Mouse (Mus musculus) heart, embryonic 10.5 days (tissue): ENCODE measurements around the gene Tha1. TPM values are rescaled to one million over a fixed set of nuclear protein-coding genes. Genes with fewer than 3 reads are reported as not detected.

Experiments used
- DNase-seq: peaks from one replicate; pipeline ENCODE4 v3.0.0-alpha.2; 2017; ENCODE audit warnings: low spot score
- H3K27ac ChIP-seq: fragments of 300-500 bp; sonication (generic); 2 replicates; pipeline ENCODE4 v1.5.1; 2016; ENCODE audit warnings: mild to moderate bottlenecking
- H3K27me3 ChIP-seq: fragments of 300-500 bp; sonication (generic); 2 replicates; pipeline ENCODE4 v1.6.1; 2016; ENCODE audit warnings: mild to moderate bottlenecking; ENCODE audit not compliant: poor library complexity, insufficient read depth, severe bottlenecking
- H3K36me3 ChIP-seq: fragments of 300-500 bp; sonication (generic); 2 replicates; pipeline ENCODE4 v1.6.1; 2016; ENCODE audit warnings: mild to moderate bottlenecking, moderate library complexity
- H3K4me1 ChIP-seq: fragments of 300-500 bp; sonication (generic); 2 replicates; pipeline ENCODE4 v1.6.1; 2016; ENCODE audit warnings: mild to moderate bottlenecking
- H3K4me3 ChIP-seq: fragments of 300-500 bp; sonication (generic); 2 replicates; pipeline ENCODE4 v1.5.1; 2016; ENCODE audit warnings: mild to moderate bottlenecking, moderate library complexity
- H3K9me3 ChIP-seq: fragments of 300-500 bp; sonication (generic); 2 replicates; pipeline ENCODE4 v1.6.1; 2016; ENCODE audit warnings: mild to moderate bottlenecking, moderate library complexity
- WGBS: fragments of 180-500 bp; shearing (Covaris S2); methylation state at CpG from one replicate; pipeline ENCODE4 v1.1.7; 2016; 5-methylcytosine and 5-hydroxymethylcytosine counted together
- polyA plus RNA-seq: library from polyadenylated mRNA; unstranded; fragments of >200 nt; fragmentation: Nextera tagmentation; extraction: Ambion mirVana; gene quantifications from 2 replicates; pipeline ENCODE4 v1.2.1, GENCODE M21; 2016

Tha1 gene
- polyA plus RNA-seq, 1 experiment from 2014 or later = 4.0 TPM

DNA sequence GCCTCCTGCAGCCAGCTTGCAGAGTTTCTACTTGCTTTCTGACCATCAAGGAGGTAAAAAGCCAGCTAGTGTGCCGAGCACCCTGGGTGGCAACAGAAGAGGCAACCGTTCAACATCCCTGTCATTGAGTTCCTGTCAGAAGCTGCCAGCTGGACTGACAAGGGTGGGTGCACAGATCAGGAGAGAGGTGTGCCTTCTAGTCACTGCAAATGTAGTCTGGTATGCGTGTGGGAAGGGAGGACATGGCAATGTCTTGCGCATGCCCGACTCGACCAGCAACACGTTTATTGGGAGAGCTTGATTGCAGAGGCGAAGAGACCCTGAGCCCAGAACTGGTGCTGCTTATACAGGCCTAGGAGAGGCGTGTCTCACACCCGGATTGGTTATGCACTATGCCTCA lies 15.8 kb downstream of the Tha1 start:
- H3K4me3 ChIP-seq = no peak overlapping the region
- no peak overlapping the region for H3K27ac ChIP-seq
- peaks cover 45% of the 10 kb centered on the region for H3K27me3 ChIP-seq
- 96% methylated on average over 10 of the region's 10 CpGs for WGBS
- H3K36me3 ChIP-seq = peaks cover 55% of the 10 kb centered on the region
- DNase-seq = no peak
- no peaks in the 10 kb centered on the region for H3K9me3 ChIP-seq
- peaks cover 17% of the 10 kb centered on the region for H3K4me1 ChIP-seq

DNA sequence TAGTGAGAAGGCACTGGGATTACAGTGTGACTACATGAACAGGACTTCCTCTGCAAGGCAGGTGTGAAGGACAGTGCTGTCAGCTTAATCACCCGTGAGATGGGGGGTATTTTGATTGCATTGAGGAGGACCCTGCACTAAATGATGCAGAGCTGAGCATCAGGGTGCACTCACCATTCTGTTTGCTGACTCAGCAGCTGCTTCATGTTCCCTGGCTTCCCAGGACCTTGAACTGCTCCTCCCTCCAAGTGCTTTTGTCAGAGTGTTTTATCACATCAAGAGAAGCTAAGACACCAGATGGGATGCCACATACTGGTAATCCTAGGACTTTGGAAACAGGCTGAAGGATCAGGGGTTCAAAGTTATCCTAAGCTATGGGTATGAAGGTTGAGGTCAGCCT lies 17.3 kb downstream of the Tha1 start:
- H3K36me3 ChIP-seq = peaks cover 67% of the 10 kb centered on the region
- H3K4me1 ChIP-seq = peaks cover 13% of the 10 kb centered on the region
- 86% methylated on average over 1 of the region's 1 CpGs for WGBS

DNA sequence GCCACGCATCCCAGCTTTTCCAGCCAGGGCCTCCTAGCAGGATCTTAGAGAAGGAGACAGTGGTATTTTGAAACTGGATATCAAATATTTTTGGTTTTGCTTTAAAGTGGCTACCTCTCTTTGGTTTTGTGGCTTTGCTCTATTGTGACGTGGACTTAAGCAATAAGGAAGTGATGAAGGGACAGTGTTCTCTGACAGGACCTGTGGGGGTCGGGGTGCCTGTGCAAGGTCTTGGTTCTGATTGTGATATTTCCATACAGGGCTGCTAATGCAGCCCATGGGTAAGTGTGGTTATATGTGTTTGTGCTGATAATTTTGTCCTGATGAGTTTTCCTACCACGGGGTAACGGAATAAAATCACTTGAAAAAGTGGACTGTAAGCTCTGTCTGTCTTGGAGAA lies 17.9 kb downstream of the Tha1 start:
- H3K27ac ChIP-seq = no peak overlapping the region
- H3K36me3 ChIP-seq = peaks cover 69% of the 10 kb centered on the region
- DNase-seq = no peak
- H3K9me3 ChIP-seq = no peaks in the 10 kb centered on the region
- WGBS = 95% methylated on average over 5 of the region's 5 CpGs
- peaks cover 24% of the 10 kb centered on the region for H3K27me3 ChIP-seq
- H3K4me3 ChIP-seq = no peak overlapping the region
- peaks cover 9% of the 10 kb centered on the region for H3K4me1 ChIP-seq

More for the DNA sequence above, 17.3 kb downstream of the Tha1 start:
- Histone ChIP-seq H3K4me3 (no peak overlapping the region), H3K27ac (no peak overlapping the region), H3K9me3 (no peaks in the 10 kb centered on the region), H3K27me3 (peaks cover 30% of the 10 kb centered on the region)
- DNase-seq = no peak

DNA sequence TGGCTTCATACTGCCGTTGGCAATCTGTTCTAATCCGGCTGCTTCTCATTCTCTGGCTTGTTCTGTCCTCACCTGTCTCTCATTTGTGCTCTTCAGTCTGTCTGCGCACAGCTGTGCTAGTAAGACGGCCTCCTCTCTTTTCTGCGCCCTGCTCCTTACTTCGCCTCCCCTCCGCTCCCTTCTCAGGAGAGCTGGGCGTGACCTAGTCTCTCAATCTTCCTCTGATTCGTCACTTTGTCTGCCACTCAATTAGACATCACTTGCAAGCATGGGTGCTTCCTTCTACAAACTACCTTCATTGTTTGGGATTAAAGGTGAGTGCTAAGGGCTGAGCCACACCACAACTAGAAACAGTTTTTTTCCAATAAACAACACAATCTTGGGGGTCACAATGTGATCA lies 19.0 kb downstream of the Tha1 start:
- peaks cover 69% of the 10 kb centered on the region for H3K36me3 ChIP-seq
- no peak overlapping the region for H3K4me3 ChIP-seq
- 91% methylated on average over 9 of the region's 9 CpGs for WGBS
- no peaks in the 10 kb centered on the region for H3K9me3 ChIP-seq
- H3K4me1 ChIP-seq = peaks cover 17% of the 10 kb centered on the region
- peaks cover 13% of the 10 kb centered on the region for H3K27me3 ChIP-seq
- DNase-seq = no peak
- no peak overlapping the region for H3K27ac ChIP-seq

DNA sequence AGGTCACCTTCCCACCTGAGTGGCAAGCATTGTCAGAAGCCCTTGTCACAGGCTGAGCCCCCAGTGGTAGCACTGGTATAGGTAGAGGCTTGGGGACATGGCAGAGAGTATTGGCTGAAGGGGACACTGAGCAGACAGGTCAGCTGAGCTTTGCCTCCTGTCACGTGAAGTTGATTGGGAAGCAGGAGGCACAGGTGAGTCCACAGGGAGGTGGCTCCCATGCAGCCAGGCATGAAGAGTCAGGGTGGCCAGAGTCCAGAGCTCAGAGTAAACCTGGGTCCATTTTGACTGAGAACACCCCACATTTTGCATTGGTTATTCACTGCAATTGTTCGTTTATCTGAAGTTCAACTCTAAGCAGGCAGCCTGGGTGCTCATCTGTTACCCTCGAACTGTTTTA lies 20.4 kb downstream of the Tha1 start:
- H3K27me3 ChIP-seq = no peaks in the 10 kb centered on the region
- H3K27ac ChIP-seq = no peak overlapping the region
- no peak overlapping the region for H3K4me3 ChIP-seq
- H3K9me3 ChIP-seq = no peaks in the 10 kb centered on the region
- no peak for DNase-seq
- 89% methylated on average over 3 of the region's 3 CpGs for WGBS
- H3K36me3 ChIP-seq = peaks cover 63% of the 10 kb centered on the region
- H3K4me1 ChIP-seq = peaks cover 24% of the 10 kb centered on the region

DNA sequence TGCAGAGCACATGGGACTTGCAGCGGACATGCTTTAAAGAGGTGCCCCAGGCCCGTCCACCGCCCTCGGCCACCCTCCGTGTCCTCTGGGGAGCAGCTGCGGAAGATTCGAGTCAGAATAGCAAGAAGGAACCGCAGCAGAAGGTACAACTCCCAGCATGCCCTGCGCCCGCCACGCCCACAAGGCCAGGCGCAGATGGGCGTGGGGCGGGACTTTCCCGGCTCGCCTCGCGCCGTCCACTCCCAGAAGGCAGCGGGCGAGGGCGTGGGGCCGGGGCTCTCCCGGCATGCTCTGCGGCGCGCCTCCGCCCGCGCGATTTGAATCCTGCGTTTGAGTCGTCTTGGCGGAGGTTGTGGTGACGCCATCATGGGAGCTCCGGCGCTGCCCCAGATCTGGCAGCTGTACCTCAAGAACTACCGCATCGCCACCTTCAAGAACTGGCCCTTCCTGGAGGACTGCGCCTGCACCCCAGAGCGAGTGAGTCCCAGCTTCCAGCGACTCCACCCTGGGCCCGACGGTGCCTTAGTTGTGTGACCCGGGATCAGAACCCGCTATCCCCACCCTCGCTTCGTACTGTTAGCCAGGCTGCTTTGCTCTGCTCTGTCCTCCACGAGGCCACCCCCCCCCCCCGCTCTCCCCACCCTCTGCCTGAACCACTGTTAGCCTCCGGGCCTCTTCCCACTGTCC lies 24.2 kb downstream of the Tha1 start, which contains the start of gene Birc5:
Birc5 (plus strand) TSS at position 267 of the 687 bp plus-strand sequence.
- Histone ChIP-seq H3K9me3 (no peaks in the 10 kb centered on the region), H3K27me3 (no peaks in the 10 kb centered on the region), H3K27ac (peak within 1 kb of the TSS; percentile 96), H3K4me3 (peak within 1 kb of the TSS; percentile 79), H3K36me3 (peaks cover 30% of the 10 kb centered on the region), H3K4me1 (peaks cover 31% of the 10 kb centered on the region)
- under 1% methylated on average over 51 of the region's 51 CpGs for WGBS
- peak; percentile 98 for DNase-seq

DNA sequence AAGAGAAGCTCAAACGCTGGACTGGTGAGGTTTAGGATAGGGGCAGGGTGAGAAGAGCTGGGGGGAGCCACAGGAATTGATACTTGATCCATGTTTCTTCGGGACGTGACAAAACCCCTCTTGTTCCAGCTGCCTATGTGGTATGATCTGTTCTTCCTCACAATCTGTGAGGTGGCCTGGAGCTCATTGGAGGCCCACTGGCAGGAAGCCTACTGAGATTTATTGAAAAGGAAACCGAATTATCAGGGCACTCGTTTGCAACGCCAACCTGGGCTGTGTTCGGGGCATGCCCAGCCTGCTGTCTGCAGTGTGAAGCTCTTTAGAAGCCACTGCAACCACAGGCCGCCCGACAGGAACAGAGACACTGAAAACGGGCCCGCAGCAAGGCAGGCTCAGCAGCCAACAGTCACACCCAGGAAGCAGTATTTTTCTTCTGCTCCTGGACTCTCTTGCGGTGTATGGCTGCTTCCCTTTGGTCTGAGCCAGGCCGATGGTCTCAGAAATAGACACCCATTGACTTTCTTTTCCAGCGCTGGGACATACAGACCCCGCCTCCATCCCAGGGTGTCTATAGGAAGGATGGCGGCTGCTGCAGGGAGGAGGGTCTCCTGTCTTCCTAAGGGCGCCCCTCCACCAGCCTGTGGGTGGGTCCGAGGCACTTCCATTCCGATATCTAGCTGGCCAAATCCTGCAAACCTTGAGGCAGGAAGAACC lies 24.9 kb downstream of the Tha1 start:
- DNase-seq = no peak
- 11% methylated on average over 19 of the region's 19 CpGs for WGBS

DNA sequence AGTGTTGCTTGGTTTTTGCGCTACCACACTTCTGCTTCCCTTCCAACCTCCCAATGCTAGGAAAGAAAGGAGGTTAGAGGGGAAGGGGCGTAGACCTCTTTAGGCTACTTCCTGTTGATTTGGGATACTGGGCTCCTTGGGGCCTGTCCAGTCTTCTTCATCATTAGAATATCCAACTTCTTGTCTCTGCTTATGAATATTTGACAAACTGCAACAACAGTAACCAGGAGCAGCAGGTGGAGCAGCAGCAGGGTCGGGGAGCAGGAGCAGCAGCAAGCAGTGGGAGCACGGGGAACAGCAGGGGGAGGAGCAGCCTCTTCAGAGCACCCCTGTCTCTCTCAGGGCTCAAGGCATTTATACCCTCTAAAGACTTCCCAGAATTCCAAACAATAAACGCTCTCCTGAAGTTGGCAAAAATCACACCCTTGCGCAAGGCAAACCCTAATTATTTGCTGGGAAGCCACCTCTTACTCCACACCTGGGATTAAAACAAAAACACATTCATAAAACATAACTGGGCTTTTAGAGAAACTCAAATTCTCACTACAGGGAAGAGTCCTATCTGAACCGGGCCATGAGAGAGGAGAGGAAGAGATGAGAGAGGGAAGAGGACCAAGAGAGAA lies 25.6 kb downstream of the Tha1 start:
- Histone ChIP-seq H3K4me3 (peak overlapping the region; percentile 79), H3K4me1 (peaks cover 31% of the 10 kb centered on the region), H3K36me3 (peaks cover 16% of the 10 kb centered on the region), H3K27me3 (no peaks in the 10 kb centered on the region), H3K27ac (peak overlapping the region; percentile 96), H3K9me3 (no peaks in the 10 kb centered on the region)
- WGBS = 86% methylated on average over 7 of the region's 7 CpGs
- DNase-seq = no peak

More for the DNA sequence above, 24.9 kb downstream of the Tha1 start:
- peak overlapping the region; percentile 96 for H3K27ac ChIP-seq
- H3K4me3 ChIP-seq = peak overlapping the region; percentile 79
- H3K36me3 ChIP-seq = peaks cover 23% of the 10 kb centered on the region
- no peaks in the 10 kb centered on the region for H3K9me3 ChIP-seq
- H3K4me1 ChIP-seq = peaks cover 31% of the 10 kb centered on the region
- H3K27me3 ChIP-seq = no peaks in the 10 kb centered on the region

DNA sequence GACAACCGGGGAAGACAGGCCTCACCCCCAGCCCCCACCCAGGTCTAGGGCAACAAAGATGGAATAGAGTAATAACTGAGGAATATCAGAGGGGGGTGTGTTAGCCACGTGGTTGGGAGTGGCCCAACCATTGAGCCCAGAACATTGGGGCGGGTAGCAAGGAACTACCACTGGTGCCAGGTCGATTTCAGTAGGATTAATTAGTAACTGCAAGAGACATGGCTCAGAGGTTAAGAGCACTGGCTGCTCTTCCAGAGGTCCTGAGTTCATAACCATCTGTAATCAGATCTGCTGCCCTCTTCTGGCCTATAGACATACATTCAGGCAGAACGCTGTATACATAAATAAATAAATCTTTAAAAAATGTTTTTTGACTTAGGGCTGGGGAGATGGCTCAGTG lies 26.6 kb downstream of the Tha1 start:
- no peak for DNase-seq
- Histone ChIP-seq H3K36me3 (peaks cover 5% of the 10 kb centered on the region), H3K4me1 (peaks cover 31% of the 10 kb centered on the region), H3K27ac (no peak overlapping the region), H3K27me3 (no peaks in the 10 kb centered on the region), H3K4me3 (no peak overlapping the region), H3K9me3 (no peaks in the 10 kb centered on the region)
- WGBS = 62% methylated on average over 5 of the region's 5 CpGs

DNA sequence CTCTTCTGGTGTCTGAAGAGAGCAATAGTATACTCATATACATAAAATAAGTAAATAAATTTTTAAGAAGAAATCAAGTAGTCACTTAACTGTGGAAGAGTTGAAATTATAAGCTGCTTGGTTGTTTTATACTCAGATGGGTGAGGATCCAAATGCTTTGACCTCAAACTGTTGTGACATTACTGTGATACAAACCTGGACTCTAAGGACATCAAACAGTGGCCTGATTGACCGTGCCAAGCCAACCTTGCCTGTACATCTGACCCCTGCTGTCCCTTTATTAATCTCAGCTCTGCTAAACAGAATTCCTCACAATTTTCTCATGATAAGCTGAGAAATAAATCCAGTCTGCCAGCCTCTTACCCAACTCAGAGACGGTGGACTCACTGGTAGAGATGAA lies 27.6 kb downstream of the Tha1 start:
- H3K27ac ChIP-seq = no peak overlapping the region
- H3K27me3 ChIP-seq = no peaks in the 10 kb centered on the region
- no peak overlapping the region for H3K4me3 ChIP-seq
- H3K36me3 ChIP-seq = no peaks in the 10 kb centered on the region
- no peak for DNase-seq
- peaks cover 37% of the 10 kb centered on the region for H3K4me1 ChIP-seq
- H3K9me3 ChIP-seq = no peaks in the 10 kb centered on the region
- WGBS = 87% methylated on average over 2 of the region's 2 CpGs

DNA sequence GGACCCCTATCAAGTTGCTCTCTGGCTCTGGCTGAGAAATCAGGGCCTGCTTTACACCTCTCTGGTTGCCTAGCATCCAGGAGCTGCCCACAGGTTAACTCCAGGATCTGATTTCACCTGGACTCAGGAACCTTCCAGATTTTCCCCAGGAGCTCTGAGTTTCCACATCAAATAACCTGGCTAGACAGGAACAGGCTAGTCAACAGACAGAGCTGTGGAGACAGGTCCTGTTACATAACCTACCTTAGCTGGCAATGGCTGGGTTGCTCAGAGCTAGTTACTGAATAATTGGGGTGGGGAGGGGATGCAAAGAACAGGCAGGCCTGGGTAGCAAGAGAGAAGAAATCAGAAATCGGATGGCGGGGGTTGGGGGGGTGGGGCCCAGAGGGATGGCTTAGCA lies 28.3 kb downstream of the Tha1 start:
- no peak for DNase-seq
- H3K4me3 ChIP-seq = no peak overlapping the region
- H3K36me3 ChIP-seq = no peaks in the 10 kb centered on the region
- H3K9me3 ChIP-seq = no peaks in the 10 kb centered on the region
- peaks cover 33% of the 10 kb centered on the region for H3K4me1 ChIP-seq
- no peaks in the 10 kb centered on the region for H3K27me3 ChIP-seq
- 45% methylated on average over 2 of the region's 2 CpGs for WGBS
- H3K27ac ChIP-seq = peak overlapping the region; percentile 30; the same call in 1 of the 2 replicates

DNA sequence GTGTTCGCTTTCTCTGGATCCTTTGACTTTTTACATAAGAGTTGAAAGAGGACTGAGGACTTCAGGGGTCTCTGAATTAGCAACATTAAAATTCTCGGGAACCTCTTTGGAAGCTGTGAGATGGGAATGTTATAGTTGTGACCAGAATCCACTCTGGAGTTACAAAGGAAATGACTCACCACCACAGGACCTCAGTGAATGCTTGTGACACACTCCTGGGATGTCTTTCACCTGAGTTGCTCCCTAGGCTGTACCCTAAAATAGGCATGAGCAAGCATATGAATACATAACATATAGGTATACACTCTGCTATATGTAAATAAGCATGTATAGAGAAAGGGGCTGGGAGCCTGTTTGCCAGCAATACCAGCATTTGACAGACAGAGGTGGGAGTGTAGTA lies 29.8 kb downstream of the Tha1 start:
- Histone ChIP-seq H3K4me3 (no peak overlapping the region), H3K36me3 (no peaks in the 10 kb centered on the region), H3K9me3 (no peaks in the 10 kb centered on the region), H3K4me1 (peaks cover 27% of the 10 kb centered on the region), H3K27me3 (no peaks in the 10 kb centered on the region), H3K27ac (no peak overlapping the region)
- DNase-seq = no peak
- WGBS = 74% methylated on average over 2 of the region's 2 CpGs

DNA sequence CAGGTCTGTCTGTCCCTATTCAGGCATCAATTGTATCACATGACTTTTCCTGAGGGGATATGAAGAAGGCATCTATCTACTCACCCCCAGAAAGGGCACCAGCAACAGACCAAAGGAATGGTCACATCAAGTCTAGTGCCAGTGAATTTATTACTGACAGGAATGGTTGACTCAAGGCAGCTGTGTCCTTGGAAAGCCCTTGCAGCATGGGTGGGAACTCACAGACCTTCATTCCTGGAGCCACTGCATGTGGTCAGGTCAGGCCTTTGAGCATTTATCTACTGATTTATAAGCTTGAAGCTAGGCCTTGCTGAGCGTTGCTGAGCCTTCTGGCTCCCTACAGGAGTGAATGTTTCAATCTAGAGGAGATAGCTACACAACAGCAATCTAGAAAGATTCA lies 32.4 kb downstream of the Tha1 start:
- no peak for DNase-seq
- Histone ChIP-seq H3K36me3 (no peaks in the 10 kb centered on the region), H3K4me3 (no peak overlapping the region), H3K27me3 (no peaks in the 10 kb centered on the region), H3K4me1 (peaks cover 26% of the 10 kb centered on the region), H3K27ac (peak overlapping the region; percentile 23; the same call in 1 of the 2 replicates), H3K9me3 (no peaks in the 10 kb centered on the region)
- WGBS = 48% methylated on average over 1 of the region's 1 CpGs
